Mouse (Mus musculus) kidney, adult 18-20 months (tissue): ENCODE data around the gene Rps11.
"Not testable (repeated sequence)": the region's sequence is repeated elsewhere in the genome, so short reads cannot be mapped to it uniquely, and the experiment has no call there.

ENCODE experiments used
- DNase-seq: peaks from one replicate; pipeline ENCODE4 v3.0.0; 2021

Rps11 gene

DNA sequence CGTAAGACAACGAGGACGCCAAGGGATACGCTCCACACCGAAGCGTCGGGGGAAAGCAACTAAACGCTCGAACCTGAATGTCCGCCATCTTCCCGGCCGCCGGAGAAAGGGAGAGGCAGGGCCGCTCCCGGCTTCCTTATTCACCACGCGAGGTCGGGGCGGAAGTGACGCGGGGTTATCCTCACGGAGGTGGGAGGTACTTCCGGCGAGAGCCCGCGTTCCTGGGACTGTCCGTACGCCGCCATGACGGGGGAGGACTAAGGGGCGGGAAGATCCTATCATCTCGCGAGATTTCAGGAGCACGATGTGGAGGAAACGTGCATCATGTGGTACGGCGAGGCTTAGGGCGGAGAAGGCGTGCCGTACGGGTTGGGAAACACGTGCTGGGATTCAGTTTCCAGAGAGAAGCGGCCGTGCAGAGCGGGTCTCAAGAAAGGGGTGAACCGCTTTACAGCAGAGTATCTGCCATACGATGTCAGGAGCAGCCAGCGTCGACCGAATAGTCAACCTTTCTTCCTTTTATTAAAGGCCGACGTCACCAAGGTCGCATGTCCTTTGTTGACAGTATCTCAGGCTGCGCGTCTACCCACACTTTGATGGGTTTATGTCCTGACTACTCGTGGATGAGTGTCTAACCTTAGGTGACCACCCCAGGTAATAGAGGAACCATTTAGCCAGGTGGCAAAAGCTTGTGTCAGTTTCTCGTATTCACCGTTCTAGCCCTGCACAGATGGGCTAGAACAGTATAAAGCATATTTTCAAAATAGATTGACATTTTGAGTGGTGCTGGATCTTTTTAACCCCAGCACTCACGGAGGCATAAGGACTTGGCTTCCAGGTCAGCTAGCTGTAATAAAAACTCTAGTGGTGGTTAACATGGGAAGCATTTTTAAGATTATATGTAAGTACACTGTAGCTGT is at the start of gene Rps11:
Gene Rps11 (minus strand): TSS at position 216 of the 920 bp plus-strand sequence.
- peak; percentile 98 for DNase-seq

DNA sequence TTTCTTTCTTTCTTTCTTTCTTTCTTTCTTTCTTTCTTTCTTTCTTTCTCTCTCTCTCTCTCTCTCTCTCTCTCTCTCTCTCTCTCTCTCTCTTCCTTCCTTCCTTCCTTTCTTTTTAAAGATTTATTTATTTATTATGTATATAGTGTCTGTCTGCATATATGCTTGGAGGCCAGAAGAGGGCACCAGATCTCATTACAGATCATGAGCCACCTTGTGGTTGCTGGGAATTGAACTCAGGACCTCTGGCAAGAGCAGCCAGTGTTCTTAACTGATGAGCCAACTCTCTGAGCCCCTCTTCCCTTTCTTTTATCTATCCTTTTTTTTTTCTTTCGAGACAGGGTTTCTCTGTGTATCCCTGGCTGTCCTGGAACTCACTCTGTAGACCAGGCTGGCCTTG is 49.5 kb upstream of the Rps11 start:
- not testable (repeated sequence) for DNase-seq

DNA sequence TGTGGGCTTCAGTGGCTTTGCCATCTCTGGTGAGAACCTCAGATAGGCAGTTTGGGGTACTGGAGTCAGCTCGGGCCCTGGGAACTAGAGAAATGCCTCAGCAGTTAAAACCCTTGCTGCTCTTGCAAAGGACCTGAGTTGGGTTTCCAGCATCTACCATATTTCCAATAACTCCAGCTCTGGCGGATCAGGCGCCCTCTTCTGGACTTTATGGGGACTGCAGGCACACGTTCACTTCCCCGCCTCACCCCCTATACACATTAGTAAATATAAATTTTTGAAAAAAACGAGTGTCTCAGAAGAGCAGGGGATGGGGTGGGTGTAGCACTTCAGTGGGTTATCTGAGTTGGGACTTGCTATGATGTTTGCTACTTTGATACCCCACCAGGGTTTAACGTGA is 48.7 kb upstream of the Rps11 start:
- peak; percentile 30 for DNase-seq

DNA sequence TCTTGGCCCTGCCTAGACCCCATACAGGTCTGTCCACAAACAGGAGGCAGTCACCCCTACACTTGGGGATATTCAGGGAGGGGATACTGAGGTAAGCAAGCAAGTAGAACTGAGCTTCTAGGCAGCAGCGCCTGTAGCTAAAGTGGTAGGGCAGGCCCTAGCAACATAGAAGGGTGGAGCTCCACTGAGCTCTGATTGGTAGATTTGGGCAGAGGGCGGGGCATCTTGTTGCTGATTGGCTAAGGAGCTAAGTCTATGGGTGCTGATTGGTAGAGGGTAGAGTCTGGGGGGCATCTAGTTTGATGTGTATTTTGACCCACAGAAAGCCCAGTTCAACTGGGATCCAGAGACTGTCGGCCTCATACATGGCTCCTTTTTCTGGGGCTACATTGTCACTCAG is 45.3 kb upstream of the Rps11 start:
- DNase-seq = no peak

DNA sequence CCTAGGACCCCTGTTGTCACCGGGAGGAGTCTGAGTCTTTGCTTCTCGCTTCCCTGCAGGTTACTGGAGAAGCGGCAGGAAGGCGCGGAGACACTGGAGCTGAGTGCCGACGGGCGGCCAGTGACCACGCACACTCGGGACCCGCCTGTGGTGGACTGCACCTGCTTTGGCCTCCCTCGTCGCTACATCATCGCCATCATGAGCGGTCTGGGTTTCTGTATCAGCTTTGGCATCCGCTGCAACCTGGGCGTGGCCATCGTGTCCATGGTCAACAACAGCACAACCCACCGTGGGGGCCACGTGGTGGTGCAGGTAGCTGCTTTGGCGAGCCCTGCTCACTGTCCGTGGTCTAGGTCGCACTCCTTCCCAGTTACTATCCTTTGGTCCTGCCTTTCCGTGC is 44.4 kb upstream of the Rps11 start:
- no peak for DNase-seq

DNA sequence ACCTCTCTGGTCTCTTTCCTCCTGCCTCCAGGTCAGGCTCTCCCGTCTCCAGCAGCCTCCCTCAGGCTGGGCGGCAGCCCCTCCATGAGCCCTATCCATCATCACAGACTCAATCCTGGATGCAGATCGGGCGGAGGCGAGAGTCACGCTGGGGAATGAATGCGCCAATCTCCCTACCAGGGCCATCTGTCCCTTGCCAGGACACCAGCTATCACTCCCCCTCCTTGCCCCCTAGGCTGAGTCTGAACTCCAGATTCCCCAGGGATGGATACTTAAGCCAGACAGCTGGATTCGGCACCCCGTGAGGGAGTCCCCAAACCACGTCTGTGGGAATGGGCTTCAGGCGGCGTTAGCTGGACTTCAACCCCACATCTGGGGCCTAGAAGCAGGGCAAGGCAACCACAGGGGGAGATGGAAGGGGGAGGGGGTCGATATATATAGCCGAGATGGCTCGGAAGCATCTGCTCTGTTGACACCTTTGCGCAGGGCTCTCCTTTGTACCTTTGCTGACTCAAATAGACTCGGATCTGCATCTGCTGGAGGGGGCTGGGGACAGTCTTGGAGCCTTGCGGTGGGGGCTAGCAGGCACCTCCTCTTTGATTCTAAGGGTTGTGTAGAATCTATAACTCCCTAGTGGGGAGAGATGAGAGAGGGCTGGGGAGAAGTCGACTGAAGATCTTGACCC is 43.7 kb upstream of the Rps11 start:
- DNase-seq = no peak

DNA sequence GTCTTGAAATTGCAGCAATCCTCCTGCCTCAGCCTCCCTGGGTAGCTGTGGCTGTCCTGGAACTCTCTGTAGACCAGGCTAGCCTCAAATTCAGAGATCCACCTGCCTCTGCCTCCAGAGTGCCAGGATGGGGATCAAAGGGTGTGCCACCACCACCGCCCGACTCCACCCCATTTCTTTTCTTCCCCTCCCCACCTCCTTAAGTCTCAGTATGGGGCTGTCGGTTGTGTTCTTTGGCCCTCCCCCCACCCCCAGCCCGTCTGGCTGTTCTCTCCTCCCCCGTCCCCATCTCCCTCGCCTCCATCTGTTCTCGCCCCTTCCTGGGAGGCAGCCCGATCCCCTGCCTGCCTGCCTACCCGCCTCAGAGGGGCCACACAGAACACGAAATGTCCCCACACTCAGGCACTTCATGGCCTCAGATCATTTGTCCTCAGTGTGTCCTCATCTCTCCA is 42.7 kb upstream of the Rps11 start:
- DNase-seq = no peak

DNA sequence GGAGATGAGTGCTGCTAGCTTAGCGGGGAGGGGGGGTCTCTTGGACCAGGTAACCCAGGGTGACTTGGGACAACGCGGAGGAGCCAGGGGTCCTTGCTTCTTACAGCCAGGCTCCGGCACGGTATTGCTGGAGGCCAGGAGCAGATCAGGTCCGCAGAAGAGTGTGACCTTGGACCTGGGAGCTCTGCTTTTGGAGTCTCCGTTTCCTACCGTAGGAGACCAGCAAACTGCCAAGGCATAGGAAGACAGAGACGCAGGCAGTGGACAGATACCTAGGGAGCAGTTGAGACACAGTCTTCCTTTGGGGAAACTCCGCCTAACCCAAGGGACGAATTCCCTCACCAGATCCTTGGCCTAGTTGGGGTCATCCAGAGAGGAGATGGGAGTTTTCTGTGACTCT is 41.5 kb upstream of the Rps11 start:
- no peak for DNase-seq

DNA sequence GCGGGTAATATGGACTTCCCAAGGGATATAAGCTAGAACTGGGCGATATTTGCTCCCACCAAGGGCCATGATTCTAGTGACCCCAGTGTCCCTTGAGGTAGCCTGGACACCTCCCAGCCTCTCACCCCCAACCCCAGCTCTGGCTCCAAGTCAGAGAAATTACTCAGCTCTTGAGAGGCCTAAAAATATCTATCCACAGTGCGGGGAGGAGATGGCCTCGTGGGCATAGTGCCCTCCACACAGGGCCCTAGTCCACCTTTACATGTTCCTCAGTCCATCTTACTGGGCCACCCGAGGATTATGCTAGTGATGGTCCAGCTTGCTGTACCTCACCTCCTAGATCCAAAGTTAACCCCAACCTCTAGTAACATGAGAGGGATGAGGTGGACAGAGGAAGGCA is 40.6 kb upstream of the Rps11 start:
- no peak for DNase-seq

DNA sequence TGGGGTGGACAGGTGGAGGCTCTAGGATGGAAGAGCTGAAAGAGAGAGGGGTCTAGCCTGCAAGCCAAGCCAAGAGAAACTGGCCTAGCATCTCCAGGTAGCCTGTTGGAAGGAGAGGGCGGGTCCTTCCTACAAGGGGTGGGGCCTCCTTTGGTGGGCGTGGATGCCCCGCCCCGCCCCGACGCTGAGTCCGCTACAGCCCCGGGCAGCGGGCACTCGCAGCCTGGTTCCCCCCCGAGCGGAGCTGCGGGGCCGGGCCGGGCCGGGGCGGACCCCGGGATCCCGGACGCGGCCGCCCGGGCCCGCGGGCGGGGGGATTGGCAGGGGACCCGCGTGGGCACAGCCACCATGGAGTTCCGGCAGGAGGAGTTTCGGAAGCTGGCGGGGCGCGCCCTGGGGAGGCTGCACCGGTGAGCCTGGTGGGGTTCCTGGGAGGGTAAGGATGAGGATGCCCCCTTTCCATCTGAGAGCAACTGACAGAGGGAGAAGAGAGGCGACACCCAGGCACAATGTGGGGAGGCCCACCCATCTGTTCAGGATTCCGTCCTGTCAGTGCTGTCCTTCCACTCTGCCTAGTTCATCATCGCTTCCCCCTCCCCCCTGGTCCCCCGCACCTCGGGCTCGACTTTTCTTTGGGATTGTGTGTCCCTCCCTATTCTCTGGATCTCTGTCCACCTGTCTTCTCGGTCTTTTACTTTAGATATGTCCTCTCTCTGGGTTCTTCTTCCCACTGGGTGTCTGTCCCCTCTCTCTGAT is 39.7 kb upstream of the Rps11 start, which contains the start of gene Slc17a7:
Gene Slc17a7 (plus strand): TSS at position 215 of the 756 bp plus-strand sequence.
- peak; percentile 50 for DNase-seq

DNA sequence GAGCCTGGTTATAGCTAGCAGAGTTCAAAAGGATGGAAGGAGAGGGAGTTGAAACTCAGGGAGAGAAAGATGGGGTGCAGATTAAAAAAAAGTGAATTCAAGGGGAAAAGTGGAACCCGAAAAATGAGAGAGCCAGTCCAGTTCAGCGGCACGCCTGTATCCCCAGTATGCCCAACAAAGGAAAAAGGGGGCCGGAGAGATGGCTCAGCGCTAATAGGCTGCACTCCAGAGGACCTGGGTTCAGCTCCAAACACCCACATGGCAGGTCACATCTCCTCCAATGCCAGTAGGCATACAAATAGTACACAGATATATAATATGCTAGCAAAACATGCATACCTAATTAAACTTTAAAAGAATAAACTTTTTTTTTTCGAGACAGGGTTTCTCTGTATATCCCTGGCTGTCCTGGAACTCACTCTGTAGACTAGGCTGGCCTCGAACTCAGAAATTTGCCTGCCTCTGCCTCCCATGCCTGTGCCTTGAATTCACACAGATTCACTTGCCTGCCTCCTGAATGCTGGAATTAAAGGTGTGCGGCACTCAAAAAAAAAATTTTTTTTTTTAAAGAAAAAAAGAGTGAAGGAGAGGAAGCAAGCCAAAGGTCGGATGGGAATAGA is 38.9 kb upstream of the Rps11 start:
- DNase-seq = no peak

DNA sequence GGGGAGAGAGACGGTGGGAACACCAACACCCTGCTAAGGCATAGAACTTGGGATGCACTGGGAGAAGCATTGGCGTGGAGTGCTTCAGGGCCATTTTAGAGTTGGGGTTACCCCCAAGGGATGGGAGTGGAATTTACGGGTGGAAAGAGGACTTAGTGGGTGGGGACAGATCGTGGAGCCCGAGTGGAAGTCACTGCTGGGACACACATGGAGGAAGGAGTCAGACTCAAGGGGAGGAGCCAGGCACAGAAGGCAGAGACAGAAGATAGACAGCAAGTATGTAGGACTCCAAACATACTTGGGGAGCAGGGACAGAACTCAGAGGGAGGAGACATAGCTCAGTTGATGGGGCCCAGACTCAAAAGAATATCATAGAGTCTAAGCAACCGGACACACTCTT is 38.3 kb upstream of the Rps11 start:
- DNase-seq = no peak

DNA sequence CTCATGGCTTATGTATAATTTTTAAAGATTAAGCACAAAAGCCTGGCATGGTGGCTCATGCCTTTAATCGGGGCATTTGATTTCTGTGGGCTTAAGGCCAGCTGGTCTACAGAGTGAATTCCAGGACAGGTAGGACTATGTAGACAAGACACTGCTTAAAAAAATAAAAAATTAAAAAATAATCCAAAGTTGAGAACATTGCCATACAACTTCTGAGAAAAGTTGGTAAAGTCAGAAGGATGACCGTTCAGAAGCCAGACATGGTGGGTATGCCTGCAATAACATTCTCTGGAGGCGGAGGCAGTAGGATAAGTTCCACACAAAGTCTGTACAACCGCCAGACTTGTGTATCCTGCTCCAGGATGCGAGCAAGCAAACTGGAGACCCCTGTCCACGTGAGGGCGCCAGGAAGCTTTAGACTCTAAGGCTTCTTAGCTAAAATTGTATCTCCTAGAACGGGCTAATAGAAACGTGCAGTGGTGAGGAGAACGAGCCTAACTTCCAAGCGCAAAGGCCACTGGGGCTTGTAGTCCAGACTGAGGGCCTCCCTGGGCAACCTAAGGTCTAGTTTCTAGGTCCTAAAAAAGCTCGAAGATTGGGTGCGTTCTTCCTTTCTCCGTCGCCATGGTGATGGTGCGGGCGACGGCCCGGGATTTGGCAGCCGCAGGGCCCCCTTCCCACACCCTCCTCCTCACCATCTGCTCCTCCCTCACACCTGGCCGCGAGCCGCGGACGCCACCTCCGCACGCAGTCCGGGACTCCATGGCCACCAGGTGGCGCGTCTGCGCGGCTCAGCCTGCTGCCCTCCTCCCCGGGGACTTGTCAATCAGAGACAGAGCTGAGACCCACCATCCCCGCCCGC is 37.6 kb upstream of the Rps11 start:
- peak; percentile 92 for DNase-seq

DNA sequence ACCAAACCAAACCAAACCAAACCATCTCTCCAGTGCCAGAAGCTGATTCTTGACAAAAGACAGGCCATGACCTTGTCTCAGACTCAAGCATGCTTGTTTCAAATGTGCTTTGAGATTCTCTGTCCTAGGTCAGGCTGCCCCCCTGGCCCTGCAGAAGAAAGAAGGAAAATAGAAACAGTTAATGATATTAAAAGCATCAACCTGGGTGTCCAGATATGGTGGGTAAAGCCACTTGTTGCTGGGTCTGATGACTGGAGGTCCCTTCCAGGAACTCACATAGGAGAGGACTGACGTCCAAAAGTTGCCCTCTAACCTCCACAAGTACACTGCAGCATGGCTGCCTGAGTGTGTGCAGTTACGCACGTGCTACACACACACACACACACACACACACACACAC is 36.6 kb upstream of the Rps11 start:
- no peak for DNase-seq

DNA sequence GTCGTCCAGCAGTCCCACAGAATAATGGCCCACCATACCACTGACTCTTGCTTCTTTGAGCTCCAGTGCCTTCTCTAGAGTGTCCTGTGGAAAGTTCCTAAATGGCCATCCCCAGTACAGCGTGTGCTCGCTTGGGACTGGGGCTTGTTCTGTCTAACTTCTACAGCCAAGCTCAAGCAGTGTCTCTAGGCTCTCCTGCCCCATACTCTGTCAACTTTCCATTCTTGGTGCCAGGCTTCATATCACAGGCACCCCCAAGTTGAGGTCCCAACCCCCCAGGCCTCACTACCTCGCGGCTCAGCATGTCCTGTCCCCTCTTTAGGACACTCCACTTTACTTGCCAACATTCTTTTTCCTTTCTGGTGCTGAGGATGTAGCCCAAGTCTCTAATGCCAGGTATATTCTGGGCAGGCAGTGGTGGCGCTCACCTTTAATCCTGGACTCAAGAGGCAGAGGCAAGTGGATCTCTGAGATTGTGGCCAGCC is 36.1 kb upstream of the Rps11 start:
- no peak for DNase-seq

DNA sequence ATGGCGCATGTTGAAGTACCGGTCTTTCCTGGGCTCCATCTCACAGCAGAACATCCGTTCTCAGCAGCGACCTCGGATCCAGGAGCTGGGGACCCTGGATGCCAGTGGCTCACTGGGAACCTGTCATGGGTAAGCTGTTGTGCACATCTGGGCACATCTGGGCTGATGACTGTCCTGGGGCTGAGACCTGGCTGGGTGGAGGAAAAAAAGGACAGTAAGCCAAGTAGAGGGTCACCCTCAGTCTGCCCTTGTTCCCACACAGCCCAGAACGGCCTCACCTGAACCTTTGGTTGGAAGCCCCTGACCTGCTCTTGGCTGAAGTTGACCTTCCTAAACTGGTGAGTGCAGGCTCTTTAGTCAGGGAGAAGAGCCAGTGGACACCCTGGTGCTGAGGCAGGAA is 34.8 kb upstream of the Rps11 start:
- no peak for DNase-seq

DNA sequence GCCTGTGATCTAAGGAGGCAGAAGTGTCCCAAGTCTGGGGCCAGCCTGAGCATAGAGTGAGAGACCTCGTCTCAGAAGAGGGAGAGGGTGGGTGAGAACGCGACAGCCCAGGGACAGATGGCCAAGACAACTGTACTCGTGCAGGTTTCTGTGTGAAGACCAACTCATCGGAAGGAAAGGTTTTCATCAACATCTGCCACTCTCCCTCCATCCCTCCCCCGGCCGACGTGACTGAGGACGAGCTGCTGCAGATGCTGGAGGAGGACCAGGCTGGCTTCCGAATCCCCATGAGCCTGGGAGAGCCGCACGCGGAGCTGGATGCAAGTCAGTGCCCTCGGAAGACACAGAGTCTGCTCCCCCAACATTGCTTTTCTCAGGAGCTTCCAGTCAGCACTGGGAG is 33.2 kb upstream of the Rps11 start:
- DNase-seq = no peak

DNA sequence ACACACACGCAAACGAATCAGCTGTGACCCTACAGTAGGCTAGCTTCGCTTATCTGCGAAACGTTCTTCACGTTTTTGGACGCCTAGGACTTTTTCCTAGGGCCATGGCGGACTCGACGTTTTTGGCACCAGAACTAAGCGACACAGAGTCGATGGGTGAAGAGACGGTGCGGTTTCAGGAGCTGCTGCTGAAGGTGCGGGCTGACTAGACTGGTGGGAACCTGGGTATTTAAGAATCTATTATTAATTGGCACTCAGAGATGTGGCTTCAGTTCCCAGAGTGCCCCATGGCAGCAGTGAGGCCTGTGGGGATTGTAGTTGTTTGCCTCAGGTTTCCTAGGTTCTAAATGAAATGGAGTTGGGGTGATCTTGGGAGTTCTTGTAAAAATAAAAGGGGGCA is 32.0 kb upstream of the Rps11 start:
- DNase-seq = no peak

DNA sequence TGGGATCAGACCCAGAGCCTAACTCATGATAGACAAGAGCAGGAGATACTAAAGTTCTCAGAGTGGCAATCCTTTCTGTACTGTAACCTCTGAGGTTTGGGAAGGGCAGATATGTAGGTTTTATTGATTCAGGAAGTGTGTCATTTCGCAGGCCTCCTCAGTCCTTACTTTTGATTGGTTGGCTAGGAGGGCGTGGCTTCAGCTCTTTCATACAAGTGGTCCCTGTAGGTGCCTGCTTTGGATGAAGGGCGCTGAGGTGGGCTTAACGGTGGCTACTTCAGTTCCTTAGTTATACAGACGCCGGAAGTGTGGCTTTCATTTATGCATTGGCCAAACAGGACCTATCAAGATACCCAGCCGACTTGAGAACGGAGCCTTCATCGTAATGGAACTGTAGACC is 31.4 kb upstream of the Rps11 start:
- no peak for DNase-seq

DNA sequence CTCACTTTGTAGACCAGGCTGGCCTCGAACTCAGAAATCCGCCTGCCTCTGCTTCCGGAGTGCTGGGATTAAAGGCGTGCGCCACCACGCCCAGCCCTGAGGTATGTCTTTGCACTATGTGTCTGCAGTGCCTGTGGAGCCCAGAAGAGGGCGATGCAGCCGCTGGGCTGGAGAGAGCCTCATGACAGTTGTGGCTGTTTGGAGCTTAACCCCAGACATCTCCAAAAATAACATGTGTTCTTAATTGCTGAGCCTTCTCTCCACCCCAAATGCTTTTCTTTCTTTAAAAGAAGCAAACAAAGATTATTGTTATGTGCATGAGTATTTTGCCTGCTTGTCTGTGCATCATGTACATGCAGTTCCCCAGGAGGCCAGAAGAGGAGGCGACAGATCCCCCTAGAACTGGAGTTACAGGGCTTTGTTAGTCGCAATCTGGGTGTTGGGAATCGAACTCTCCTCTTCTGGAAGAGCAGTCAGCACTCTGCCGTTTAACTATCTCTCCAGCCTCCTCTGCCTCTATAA is 30.8 kb upstream of the Rps11 start:
- peak; percentile 49 for DNase-seq
